Mouse (Mus musculus): Measurements from ENCODE around the gene Fgfr4. TPM values are rescaled to one million over a fixed set of nuclear protein-coding genes. Genes with fewer than 3 reads are reported as not detected.
"Not testable (repeated sequence)": the region's sequence is repeated elsewhere in the genome, so short reads cannot be mapped to it uniquely, and the experiment has no call there.

The Fgfr4 gene
- polyA plus RNA-seq, 1 experiment from 2014 or later: 12.7 TPM

DNA sequence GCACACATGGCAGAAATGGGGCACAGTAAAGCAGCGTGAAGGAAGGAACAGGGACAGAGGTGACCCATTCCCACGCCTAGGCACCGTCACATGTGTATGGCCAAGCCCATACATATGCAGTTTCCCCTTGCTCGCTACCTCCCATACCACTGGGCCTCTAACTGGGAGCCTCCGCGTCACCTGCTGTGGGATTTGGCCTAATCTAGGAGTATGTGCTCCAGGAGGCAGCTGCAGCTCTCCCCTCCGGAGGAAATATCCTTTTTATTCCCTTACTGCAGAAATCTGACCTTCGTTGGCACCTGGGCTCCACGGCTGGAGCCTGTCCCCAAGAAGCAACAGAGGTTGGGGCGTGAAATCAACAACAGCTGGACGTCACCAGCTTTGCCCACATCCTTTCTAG is 21.9 kb downstream of the Fgfr4 start:
- Histone ChIP-seq H3K4me1 (peaks cover 20% of the 10 kb centered on the region), H3K27ac (replicated peaks) (0 out of 2 replicates have a peak overlapping the region, but pooled peaks have one; percentile 1), H3K36me3 (no peaks in the 10 kb centered on the region), H3K27me3 (no peaks in the 10 kb centered on the region), H3K4me2 (replicated peaks) (no peak overlapping the region), H3K9me3 (replicated peaks) (no peaks in the 10 kb centered on the region), H3K4me3 (replicated peaks) (no peak overlapping the region), H3K9ac (no peak overlapping the region)
- 0 out of 2 replicates have a peak, but pooled peaks have one; percentile 25 for ATAC-seq (ENCODE audit: insufficient number of reproducible peaks, low FRiP score, low TSS enrichment, low read depth)
- 65% methylated on average over 11 of the region's 11 CpGs for WGBS

DNA sequence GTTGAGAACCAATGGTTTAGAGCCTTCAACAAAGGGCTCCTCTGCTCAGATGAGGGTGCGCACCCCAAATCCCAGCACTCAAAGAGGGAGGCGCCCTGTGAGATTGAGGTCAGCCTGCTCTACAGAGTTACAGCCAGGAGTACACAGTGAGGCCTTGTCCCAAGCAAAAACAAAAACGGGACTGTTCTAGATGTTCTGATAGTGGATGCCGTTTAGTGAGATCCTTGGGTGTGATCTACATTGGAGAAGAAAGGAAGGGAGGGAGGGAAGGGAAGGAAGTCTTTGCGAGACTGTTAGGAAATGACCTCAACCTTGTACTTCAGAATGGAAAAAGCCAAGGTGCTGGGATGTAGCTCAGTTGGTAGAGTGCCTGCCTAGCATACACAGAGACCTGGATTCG is 23.8 kb downstream of the Fgfr4 start:
- 82% methylated on average over 6 of the region's 6 CpGs for WGBS
- Histone ChIP-seq H3K36me3 (no peaks in the 10 kb centered on the region), H3K9me3 (replicated peaks) (no peaks in the 10 kb centered on the region), H3K4me3 (replicated peaks) (no peak overlapping the region), H3K4me1 (peaks cover 12% of the 10 kb centered on the region), H3K9ac (no peak overlapping the region), H3K27me3 (no peaks in the 10 kb centered on the region), H3K27ac (replicated peaks) (no peak overlapping the region), H3K4me2 (replicated peaks) (no peak overlapping the region)
- ATAC-seq (ENCODE audit: insufficient number of reproducible peaks, low FRiP score, low TSS enrichment, low read depth): no peak

DNA sequence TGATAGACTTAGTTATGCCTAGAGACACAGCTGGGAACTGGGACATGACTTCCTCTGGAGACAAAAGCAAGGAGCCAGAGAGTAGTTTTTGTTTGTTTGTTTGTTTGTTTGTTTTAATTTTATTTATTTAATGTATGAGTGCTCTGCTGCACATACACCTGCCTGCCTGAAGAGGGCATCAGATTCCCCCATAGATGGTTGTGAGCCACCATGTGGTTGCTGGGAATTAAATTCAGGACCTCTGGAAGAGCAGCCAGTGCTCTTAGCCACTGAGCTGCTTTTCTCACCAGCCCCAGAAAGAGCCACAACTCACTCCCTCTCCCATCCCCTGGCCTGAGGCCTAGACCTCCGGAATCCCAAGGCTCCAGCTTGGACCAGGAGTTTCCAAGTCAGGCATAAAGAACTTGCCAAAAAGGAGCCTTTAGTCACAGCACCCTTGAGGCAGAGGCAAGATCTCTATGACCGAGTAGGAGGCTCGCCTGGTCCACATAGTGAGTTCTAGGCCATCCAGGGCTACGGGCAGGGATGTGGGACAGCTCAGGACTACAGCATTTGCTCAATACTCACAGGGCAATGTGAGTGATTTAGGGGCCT is 25.6 kb downstream of the Fgfr4 start:
- Histone ChIP-seq H3K9me3 (replicated peaks) (no peaks in the 10 kb centered on the region), H3K27ac (replicated peaks) (0 out of 2 replicates have a peak overlapping the region, but pooled peaks have one; percentile 8), H3K36me3 (no peaks in the 10 kb centered on the region), H3K9ac (no peak overlapping the region), H3K27me3 (no peaks in the 10 kb centered on the region), H3K4me1 (0 out of 2 replicates have a peak, but pooled peaks cover 3% of the 10 kb centered on the region), H3K4me2 (replicated peaks) (no peak overlapping the region), H3K4me3 (replicated peaks) (no peak overlapping the region)
- WGBS: 62% methylated on average over 4 of the region's 4 CpGs
- no peak for ATAC-seq (ENCODE audit: insufficient number of reproducible peaks, low FRiP score, low TSS enrichment, low read depth)

DNA sequence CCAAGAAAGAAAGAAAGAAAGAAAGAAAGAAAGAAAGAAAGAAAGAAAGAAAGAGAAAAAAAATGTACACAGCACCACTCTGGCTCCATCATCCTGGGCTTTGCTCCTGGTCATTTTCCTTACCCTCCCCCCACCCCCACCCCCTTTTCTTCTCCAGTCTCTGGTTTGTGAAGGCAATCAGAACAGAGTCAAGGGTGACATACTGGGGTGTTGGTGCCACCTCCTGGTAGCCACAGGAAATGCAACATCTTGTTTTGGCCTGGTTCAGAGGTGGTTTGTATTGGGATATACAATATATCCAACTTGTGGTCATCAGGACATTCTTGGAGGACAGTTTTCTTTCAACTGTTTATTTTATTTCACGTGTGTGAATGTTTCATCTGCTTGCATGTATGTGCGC is 26.1 kb downstream of the Fgfr4 start:
- Histone ChIP-seq H3K27ac (replicated peaks) (no peak overlapping the region), H3K9ac (no peak overlapping the region), H3K4me2 (replicated peaks) (no peak overlapping the region), H3K36me3 (no peaks in the 10 kb centered on the region), H3K4me1 (0 out of 2 replicates have a peak, but pooled peaks cover 3% of the 10 kb centered on the region), H3K27me3 (no peaks in the 10 kb centered on the region), H3K4me3 (replicated peaks) (no peak overlapping the region), H3K9me3 (replicated peaks) (no peaks in the 10 kb centered on the region)
- WGBS: 31% methylated on average over 2 of the region's 2 CpGs
- ATAC-seq (ENCODE audit: insufficient number of reproducible peaks, low FRiP score, low TSS enrichment, low read depth): no peak

DNA sequence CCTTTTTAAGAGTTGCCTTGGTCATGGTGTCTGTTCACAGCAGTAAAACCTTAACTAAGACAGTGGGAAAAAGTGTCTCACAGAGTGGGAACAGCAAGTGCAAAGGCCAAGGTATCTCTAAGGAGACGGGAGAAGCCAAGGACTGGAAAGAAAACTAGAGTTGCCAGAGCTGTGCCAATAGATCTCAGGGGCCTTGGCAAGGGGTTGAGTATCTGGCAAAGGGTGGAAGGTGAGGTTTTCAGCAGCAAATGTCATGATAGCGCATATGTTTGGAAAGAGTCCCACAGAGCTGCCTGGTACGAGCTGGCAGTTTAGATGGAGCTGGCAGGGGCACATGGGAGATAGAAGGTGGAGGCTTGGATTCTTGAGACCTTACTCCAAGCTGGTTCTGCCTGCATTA is 27.2 kb downstream of the Fgfr4 start:
- Histone ChIP-seq H3K27ac (replicated peaks) (no peak overlapping the region), H3K4me3 (replicated peaks) (no peak overlapping the region), H3K4me2 (replicated peaks) (no peak overlapping the region), H3K9ac (no peak overlapping the region), H3K4me1 (0 out of 2 replicates have a peak, but pooled peaks cover 3% of the 10 kb centered on the region), H3K9me3 (replicated peaks) (no peaks in the 10 kb centered on the region), H3K36me3 (no peaks in the 10 kb centered on the region), H3K27me3 (no peaks in the 10 kb centered on the region)
- 90% methylated on average over 3 of the region's 3 CpGs for WGBS
- ATAC-seq (ENCODE audit: insufficient number of reproducible peaks, low FRiP score, low TSS enrichment, low read depth): no peak

DNA sequence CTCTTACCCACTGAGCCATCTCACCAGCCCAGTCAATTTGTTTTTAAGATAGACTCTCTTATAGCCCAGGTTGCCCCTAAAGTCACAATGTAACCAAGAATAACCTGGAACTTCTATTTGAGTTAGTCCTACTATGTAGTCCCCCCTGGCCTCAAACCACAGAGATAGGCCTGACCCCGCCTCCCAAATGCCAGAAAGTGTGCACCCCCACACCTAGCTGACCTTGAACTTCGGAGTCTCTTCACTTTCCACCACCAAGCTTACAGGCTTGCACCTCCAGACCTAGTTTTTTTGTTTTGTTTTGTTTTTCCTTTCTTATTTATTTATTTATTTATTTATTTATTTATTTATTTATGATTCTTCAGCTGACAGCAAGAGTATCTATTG is 29.3 kb downstream of the Fgfr4 start:
- peak overlapping the region; percentile 90 for H3K27ac ChIP-seq (replicated peaks)
- 0 out of 2 replicates have a peak, but pooled peaks cover 3% of the 10 kb centered on the region for H3K4me1 ChIP-seq
- H3K9ac ChIP-seq: no peak overlapping the region
- H3K4me3 ChIP-seq (replicated peaks): peak overlapping the region; percentile 40
- H3K36me3 ChIP-seq: no peaks in the 10 kb centered on the region
- no peaks in the 10 kb centered on the region for H3K27me3 ChIP-seq
- whole genome bisulfite sequencing: 69% methylated on average over 2 of the region's 2 CpGs
- no peaks in the 10 kb centered on the region for H3K9me3 ChIP-seq (replicated peaks)
- peak overlapping the region; percentile 60 for H3K4me2 ChIP-seq (replicated peaks)
- no peak for ATAC-seq (ENCODE audit: insufficient number of reproducible peaks, low FRiP score, low TSS enrichment, low read depth)

DNA sequence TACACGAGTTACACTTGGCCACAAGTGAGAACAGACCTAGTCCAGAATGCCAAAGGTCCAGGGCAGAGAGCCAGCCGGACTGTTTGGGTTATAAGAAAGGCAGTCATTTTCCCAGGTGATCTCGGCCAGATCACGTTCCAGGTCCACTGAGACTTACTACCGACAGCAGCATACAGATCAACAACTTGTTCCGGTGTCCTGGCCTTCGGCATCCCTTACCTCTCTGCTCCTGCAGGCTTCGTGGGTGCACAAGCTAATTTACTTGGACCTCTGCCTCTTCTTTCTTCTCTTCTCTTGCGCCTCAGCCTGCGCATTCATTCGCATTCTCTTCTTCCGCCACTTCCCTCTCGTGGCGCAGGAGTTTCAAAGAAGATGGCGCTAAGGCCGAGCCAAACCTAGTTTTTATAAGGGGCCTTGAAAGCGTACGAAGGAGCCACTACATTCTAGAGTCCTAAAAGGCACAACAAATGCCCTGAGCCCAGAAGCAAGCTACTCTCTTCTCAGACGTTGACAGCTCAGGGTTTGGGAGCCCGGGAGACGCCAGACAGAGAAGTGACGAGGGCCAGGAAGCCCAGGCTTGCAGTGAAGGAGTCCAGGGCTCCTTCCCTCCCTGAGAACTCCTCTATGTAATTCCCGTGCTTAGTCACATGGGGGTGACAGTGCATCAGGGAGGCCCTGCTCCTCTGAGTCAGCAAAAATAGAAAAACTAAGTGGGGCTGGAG is 29.9 kb downstream of the Fgfr4 start:
- peak overlapping the region; percentile 90 for H3K27ac ChIP-seq (replicated peaks)

DNA sequence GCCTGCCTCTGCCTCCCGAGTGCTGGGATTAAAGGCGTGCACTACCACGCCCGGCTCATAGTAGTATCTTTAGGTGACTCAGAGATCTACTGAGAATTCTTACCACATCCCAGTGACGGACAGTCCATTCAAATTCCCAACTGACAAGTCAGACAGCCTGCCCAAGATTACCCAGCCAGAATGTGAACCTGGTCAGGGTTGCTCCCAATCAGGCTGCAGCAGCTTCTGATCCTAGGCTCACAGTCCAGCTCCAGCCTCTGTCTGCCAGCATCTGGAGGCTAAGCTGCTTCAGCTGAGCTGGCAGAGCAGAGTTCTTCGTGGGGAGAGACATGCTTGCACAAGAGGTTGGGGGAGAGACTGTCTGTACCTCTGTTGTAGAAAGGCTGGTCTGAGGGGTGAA is 30.9 kb downstream of the Fgfr4 start:
- no peaks in the 10 kb centered on the region for H3K36me3 ChIP-seq
- no peak overlapping the region for H3K27ac ChIP-seq (replicated peaks)
- no peak for ATAC-seq (ENCODE audit: insufficient number of reproducible peaks, low FRiP score, low TSS enrichment, low read depth)
- 0 out of 2 replicates have a peak, but pooled peaks cover 3% of the 10 kb centered on the region for H3K4me1 ChIP-seq
- no peak overlapping the region for H3K4me3 ChIP-seq (replicated peaks)
- no peak overlapping the region for H3K9ac ChIP-seq
- H3K4me2 ChIP-seq (replicated peaks): no peak overlapping the region
- no peaks in the 10 kb centered on the region for H3K9me3 ChIP-seq (replicated peaks)
- 78% methylated on average over 6 of the region's 6 CpGs for WGBS
- H3K27me3 ChIP-seq: no peaks in the 10 kb centered on the region

More for the DNA sequence above, 29.9 kb downstream of the Fgfr4 start:
- H3K4me3 ChIP-seq (replicated peaks): peak overlapping the region; percentile 40
- peak overlapping the region; percentile 60 for H3K4me2 ChIP-seq (replicated peaks)
- H3K36me3 ChIP-seq: no peaks in the 10 kb centered on the region
- H3K9me3 ChIP-seq (replicated peaks): no peaks in the 10 kb centered on the region
- WGBS: 4% methylated on average over 23 of the region's 23 CpGs
- H3K4me1 ChIP-seq: 0 out of 2 replicates have a peak, but pooled peaks cover 3% of the 10 kb centered on the region
- ATAC-seq (ENCODE audit: insufficient number of reproducible peaks, low FRiP score, low TSS enrichment, low read depth): peak; percentile 91
- H3K9ac ChIP-seq: peak overlapping the region; percentile 28; the same call in 1 of the 2 replicates
- no peaks in the 10 kb centered on the region for H3K27me3 ChIP-seq

DNA sequence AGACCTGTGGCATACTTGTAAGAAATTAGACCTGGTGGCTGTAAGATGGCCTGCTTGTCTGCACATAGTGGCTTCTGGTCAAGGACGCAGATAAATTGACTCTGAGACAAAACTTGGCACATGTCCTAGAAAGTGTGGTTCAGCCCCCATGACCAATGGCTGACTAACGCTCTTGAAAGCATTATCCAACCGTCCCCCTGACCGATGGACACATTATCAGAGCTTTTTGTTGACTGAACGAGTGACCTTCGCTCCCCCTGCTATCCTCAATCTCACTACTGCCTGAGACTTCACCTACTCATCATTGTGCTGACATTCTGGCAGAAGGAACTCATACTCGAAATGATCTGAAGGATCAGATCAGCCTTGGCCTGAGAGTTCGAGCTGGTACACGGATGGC is 34.6 kb downstream of the Fgfr4 start:
- H3K4me1 ChIP-seq: peaks cover 15% of the 10 kb centered on the region
- H3K9me3 ChIP-seq (replicated peaks); ATAC-seq (ENCODE audit: insufficient number of reproducible peaks, low FRiP score, low TSS enrichment, low read depth); H3K4me2 ChIP-seq (replicated peaks); H3K36me3 ChIP-seq; H3K4me3 ChIP-seq (replicated peaks); H3K9ac ChIP-seq; H3K27me3 ChIP-seq; H3K27ac ChIP-seq (replicated peaks): not testable (repeated sequence)
- 44% methylated on average over 3 of the region's 9 CpGs for WGBS

DNA sequence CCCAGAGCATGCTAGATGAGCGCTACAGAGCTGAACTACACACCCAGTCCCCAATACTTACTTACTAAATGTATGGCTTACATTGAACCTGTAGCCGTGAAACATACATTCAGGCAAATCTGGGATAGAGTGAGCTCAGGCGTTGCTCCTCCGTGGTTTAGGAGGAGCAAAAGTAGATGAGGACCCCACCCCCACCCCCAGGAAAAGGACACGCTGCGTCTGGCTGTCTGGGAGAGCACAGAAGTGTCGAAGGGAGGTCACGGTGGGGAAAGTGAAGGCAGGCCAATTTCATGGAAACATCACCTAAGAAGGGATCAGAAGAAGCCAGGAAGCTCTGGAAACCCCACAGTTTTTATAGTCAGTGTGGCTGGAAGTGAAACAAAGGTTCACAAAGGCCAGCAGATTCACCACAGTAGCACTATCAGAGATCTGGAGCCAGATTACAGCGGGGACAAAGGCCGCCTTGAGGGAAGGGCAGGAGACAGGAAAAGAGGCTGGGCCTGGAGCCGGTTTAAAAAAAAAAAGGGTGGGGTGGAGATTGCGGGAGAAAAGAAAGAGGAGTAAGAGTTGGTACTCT is 37.2 kb downstream of the Fgfr4 start:
- H3K9me3 ChIP-seq (replicated peaks): no peaks in the 10 kb centered on the region
- peak overlapping the region; percentile 66 for H3K4me2 ChIP-seq (replicated peaks)
- no peaks in the 10 kb centered on the region for H3K36me3 ChIP-seq
- peaks cover 12% of the 10 kb centered on the region for H3K4me1 ChIP-seq
- H3K27me3 ChIP-seq: no peaks in the 10 kb centered on the region
- no peak for ATAC-seq (ENCODE audit: insufficient number of reproducible peaks, low FRiP score, low TSS enrichment, low read depth)
- peak overlapping the region; percentile 51 for H3K4me3 ChIP-seq (replicated peaks)
- peak overlapping the region; percentile 92 for H3K27ac ChIP-seq (replicated peaks)
- 2% methylated on average over 12 of the region's 12 CpGs for WGBS
- peak overlapping the region; percentile 29; the same call in 1 of the 2 replicates for H3K9ac ChIP-seq

DNA sequence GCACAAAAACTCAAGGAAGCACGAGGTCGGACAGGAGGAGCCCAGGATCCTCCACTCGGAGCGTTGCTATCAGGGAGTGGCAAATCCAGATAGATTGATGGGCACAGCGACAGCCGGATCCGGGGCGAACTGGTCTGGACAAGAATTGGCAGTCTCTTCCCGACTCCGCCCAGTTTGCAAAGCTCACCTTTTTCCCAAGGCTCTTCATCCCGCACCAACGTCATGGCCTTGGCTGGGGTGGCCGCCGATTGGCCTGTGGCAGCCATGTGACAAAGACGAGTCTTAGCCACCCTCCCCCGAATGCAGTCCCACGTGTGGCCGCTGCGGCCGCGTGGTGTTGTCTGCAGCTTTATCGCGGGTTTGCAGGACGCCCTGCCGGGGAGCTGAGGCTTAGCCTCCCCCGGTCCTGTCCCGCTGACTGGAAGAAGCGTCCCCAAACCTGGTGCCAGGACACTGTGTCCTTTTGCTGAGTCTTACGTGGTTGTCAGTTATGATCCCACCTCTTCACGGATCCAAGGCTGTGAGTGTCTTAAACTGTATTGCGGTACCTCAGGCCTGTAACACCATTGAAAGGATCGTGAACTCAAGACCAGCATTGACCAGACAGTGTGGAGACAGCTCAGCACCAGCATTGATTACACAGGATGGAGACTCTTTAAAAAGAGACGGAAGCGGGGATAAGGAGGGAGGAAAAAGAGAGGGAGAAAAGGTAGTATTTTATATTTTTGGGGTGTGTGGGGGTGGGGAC is 37.9 kb downstream of the Fgfr4 start:
- Histone ChIP-seq H3K4me3 (replicated peaks) (peak overlapping the region; percentile 51), H3K4me2 (replicated peaks) (peak overlapping the region; percentile 66), H3K9me3 (replicated peaks) (no peaks in the 10 kb centered on the region), H3K9ac (peak overlapping the region; percentile 39), H3K27ac (replicated peaks) (peak overlapping the region; percentile 92), H3K36me3 (no peaks in the 10 kb centered on the region), H3K27me3 (no peaks in the 10 kb centered on the region), H3K4me1 (peaks cover 12% of the 10 kb centered on the region)
- WGBS: 2% methylated on average over 34 of the region's 34 CpGs
- peak; percentile 99 for ATAC-seq (ENCODE audit: insufficient number of reproducible peaks, low FRiP score, low TSS enrichment, low read depth)
